Mouse (Mus musculus): ENCODE results near the gene Map4k5.
A peak's percentile ranks its signal among the peaks of the same experiment; 100 is the strongest.

Gene Map4k5

GRCm38 (mm10) chr12:69783247-69784025 lies 109.6 kb downstream of the Map4k5 start:
- DNase-seq, result peak; percentile 63

GRCm38 (mm10) chr12:69781935-69782650 lies 110.9 kb downstream of the Map4k5 start:
- peak; percentile 88 for DNase-seq

DNA sequence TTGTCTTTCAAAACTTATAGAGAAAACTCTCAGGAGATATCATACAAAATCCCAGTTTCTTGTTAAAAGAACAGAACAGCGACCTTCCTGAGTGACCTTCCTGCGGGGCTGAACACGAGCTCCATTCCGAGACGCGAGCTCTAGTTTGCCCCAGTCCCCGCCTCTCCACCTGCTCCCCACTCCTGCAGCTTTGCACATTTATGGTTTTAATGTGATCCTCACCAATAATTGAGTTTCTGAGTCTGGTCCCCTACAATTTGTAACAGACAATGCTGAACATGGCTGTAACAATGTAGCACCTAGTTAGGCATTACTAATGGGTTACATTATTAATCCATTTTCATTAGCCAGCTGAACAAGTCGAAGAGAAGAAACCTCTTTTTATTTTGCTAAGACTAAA lies 111.5 kb downstream of the Map4k5 start:
- DNase-seq, result no peak

DNA sequence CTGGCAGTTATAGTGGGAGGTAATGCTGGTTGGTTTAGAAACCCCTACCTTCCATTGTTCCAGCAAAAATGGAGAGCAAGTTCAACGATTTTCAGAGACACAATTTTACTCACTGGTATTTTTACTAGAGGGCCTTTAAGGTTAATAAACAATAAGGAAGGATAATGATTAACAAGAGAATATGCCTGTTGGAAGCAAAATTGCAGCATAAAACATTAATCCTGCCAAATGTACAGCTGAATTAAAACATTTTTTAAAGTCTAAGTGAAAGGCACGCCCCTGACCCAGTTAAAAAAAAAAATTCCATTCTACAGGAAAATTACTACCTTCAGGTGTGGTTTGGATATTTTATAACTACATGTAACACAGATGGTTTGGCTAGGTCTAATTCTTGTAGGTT lies 115.0 kb downstream of the Map4k5 start:
- no peak for DNase-seq

DNA sequence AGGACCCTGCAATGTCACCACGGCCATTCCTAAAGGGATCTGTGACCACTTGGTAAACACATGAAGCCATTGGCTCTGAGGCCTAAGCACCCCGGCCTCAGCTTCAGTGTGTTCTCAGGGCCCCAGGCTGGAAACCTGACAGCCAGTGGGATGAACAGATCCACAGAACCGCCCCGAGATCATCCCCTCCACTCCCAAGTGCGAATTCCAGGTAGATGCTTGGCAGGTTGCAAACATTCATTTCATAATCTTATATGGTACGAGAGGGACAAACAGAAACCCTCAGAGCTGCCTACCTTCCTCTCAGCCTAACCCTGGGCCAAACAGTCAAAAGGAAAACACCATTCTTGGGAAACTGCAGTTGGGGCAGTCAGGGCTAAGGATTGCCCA lies 115.7 kb downstream of the Map4k5 start:
- no peak for DNase-seq

DNA sequence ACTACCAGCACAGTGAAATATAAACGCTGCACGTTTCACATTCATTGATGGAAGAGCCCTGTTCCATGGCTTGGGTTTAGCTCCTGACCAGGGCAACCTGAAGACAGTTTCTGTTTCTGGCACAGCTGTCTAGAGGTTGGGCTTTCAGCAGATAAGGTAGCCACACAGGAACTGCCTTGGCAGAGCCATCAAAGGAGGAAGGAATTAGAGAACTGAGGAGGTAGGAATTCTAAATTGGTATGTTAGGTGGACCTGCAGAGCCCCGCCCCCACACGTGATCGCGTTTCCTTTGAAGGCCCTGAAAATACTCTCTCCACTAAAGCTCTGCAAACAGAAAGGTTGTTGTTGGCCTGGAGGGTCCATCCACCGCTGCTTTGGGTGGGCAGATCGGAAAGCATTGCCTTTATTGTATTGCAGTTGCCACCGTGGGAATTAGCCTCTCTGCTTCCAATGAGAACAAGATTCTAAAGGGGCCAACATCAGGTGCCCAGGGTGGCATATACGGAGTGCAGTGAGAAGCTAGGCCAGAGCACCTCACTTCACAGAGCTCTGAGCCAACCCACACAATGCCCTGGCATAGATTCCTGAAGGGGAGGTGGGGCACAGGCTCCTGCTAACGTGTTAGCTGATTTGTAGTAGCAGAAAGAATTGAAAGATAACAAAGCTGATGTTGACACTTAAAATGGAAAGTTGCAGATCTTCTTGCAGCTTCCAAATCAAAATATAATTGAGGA lies 116.2 kb downstream of the Map4k5 start:
- peak; percentile 72 for DNase-seq

DNA sequence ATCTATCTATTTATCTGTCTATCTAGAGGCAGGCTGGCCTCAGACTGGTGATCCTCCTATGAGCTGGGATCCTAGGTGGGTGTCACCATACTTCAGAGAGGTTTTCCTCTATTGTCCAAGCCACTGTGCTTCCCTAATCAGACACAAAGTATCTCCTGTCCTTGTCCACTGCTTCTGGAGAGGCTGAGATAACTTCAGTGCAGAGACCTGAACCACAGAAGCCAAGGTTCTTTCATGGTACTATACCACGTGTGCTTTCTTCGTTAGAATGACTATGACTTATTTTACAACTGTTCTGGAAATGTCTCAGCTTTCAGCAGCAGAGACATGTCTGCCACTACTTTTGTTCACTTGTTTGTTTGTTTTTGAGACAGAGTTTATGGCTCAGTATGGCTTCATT lies 124.2 kb downstream of the Map4k5 start:
- DNase-seq, result no peak

GRCm38 (mm10) chr12:69767476-69768258 lies 125.3 kb downstream of the Map4k5 start:
- no peak for DNase-seq

- DNase-seq, result peak; percentile 67
These were observed 126.7 kb downstream of the Map4k5 start for GRCm38 (mm10) chr12:69766185-69766904.

GRCm38 (mm10) chr12:69765543-69765942 lies 127.5 kb downstream of the Map4k5 start:
- DNase-seq, result no peak

DNA sequence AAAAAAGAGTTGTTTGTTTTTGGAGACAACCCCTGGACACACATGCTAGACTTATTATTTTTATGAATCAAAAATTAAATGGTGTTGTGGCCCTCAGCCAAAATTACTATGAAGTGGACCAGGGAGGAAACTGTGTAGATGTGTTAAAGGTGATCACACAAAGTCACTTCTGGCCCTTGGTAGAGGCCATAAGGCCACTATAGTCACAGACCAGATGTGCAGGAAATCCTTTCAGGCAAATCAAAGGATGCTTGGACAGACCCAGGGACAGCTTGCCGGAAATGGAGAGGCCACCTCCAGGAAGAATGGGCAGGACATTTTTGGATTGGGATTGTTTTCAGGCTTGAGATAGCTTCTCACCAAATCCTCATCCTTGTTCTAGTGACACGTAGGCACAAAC lies 131.4 kb downstream of the Map4k5 start:
- DNase-seq, result no peak

- DNase-seq, result no peak
These were observed 132.1 kb downstream of the Map4k5 start for GRCm38 (mm10) chr12:69760743-69761406.

DNA sequence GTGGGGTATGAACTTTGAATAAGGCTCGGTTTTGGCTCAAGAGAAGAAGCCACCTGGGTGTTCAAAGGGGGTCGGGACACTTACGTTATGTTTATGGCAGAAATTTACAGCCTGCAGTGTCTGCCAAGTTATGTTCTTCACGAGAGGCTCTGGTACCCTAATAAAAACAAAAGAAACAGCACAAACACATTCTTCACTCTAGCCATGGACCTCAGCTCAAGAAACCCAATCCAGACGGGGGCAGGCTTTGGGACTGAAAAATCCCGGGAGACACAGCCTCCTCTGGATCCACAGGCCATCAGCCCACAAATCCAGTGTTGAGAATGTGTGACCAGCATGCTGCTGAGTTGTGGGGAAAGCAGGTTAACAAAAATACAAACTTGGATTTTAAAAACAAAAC lies 133.0 kb downstream of the Map4k5 start:
- DNase-seq, result no peak

DNA sequence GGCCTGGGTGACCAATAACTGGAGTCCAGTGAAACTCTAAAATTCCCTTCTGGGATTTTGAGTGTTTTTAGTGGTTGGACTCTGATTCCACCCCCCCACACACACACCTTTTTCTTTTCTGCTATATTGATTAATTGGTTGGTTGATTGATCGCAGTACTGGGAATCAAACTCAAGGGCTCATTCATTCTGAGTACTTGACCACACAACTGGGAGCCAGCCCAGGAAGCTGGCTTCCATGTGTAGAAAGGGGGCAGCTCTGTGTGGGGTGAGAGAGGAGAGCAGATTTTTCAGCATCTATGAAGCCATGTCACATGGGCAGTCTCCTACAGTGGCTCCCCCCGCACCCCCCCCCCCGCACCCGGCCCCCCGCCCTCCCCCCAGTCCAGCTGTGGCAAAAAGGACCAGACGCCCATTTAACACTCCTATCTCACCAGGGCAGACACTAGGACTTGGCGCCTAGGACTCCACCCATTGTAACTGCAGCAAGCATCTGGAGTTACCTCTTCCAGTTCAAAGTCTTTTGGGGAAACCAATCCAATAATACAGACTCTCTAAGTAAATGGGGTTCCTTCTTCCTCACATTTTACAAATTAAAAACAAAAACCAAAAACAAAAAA lies 133.6 kb downstream of the Map4k5 start:
- no peak for DNase-seq

GRCm38 (mm10) chr12:69758221-69759185 lies 134.5 kb downstream of the Map4k5 start:
- peak; percentile 52 for DNase-seq

- peak; percentile 83 for DNase-seq
These were observed 135.4 kb downstream of the Map4k5 start for GRCm38 (mm10) chr12:69757418-69758141.

GRCm38 (mm10) chr12:69756015-69756414 lies 137.0 kb downstream of the Map4k5 start:
- no peak for DNase-seq

GRCm38 (mm10) chr12:69753936-69754335 lies 139.1 kb downstream of the Map4k5 start:
- no peak for DNase-seq
